In the genomic region with DNA sequence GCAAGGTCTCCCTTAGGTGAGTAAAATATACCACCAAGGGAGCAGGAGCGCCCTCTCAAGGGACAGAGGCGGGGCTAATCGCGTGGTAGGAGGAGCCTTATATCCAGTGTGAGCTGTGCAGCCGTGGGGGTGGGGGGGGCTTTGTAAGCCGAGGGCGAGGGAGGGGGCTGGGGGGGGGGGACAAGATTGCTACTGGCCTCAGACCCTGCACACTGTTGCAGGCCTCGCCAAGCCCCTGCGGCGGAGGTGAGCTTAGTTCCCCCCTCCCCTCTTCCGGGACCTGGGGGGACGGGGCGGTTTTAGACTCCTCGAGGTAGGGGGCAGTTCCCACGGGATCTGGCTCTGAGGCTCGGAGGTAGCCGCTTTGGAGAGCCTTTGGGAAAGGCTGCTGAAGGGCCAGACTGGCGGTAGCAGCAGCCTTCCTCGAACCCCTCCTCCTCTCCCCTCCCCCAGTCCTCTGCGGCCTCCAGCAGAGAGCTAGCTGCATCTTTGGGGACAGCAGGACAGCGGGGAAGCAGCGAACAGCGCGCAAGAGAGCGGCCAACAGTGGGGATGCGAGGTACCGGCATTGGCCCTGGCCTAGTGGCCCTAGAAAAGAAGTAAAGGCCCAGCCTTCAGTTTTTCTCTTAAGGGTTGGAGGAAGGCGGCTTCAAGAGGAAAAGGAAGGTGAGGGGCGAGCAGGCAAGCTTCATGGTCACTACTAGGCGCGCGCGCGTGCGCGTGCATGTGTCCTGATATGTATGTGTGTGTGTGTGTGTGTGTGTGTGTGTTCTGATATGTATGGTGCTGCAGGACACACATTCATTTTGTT, we compare ENCODE assay signal across 8 mouse cellular contexts. TPM values are rescaled to one million over a fixed set of nuclear protein-coding genes. Genes with fewer than 3 reads are reported as not detected.
DNase-seq lines count a peak whose midpoint lies in the region; ATAC-seq and TF ChIP-seq lines count a peak whose summit lies in the region.

TSS of gene Huwe1 (plus strand) at position 107 of the 811 bp plus-strand sequence.

- peak within 1 kb of the TSS; percentile 95 for H3K27ac ChIP-seq in forebrain, embryonic 13.5 days
- peak within 1 kb of the TSS; percentile 93 for H3K27ac ChIP-seq in heart, postnatal 0 days (ENCODE audit: low read depth)
- H3K27ac ChIP-seq in liver, embryonic 16.5 days (ENCODE audit: low read length): peak within 1 kb of the TSS; percentile 75
- H3K27ac ChIP-seq in neural tube, embryonic 13.5 days (replicated peaks): peak within 1 kb of the TSS; percentile 93

- peak within 1 kb of the TSS; percentile 82 for H3K4me3 ChIP-seq in E14TG2a.4 (replicated peaks; ENCODE audit: low read length)
- H3K4me3 ChIP-seq in forebrain, embryonic 13.5 days: peak within 1 kb of the TSS; percentile 55
- peak within 1 kb of the TSS; percentile 75 for H3K4me3 ChIP-seq in heart, postnatal 0 days (ENCODE audit: low read depth, low read length)
- H3K4me3 ChIP-seq in liver, embryonic 16.5 days (ENCODE audit: low read depth, low read length): peak within 1 kb of the TSS; percentile 69
- peak within 1 kb of the TSS; percentile 49 for H3K4me3 ChIP-seq in neural tube, embryonic 13.5 days

- TF ChIP-seq CTCF in E14TG2a.4 (conservative IDR thresholded peaks at IDR 0.05; ENCODE audit: low read length): no peak
- peak; percentile 20; the same call in 1 of the 2 replicates for TF ChIP-seq CTCF in heart, postnatal 0 days (IDR thresholded peaks at IDR 0.05; ENCODE audit: low read depth)

- no peaks in the 10 kb centered on the region for H3K9me3 ChIP-seq in E14TG2a.4 (ENCODE audit: low read length)
- no peaks in the 10 kb centered on the region for H3K9me3 ChIP-seq in forebrain, embryonic 13.5 days (replicated peaks)
- no peaks in the 10 kb centered on the region for H3K9me3 ChIP-seq in heart, postnatal 0 days (replicated peaks; ENCODE audit: control insufficient read depth, low read length)
- H3K9me3 ChIP-seq in liver, embryonic 16.5 days (replicated peaks; ENCODE audit: control insufficient read depth, low read length): no peaks in the 10 kb centered on the region
- no peaks in the 10 kb centered on the region for H3K9me3 ChIP-seq in neural tube, embryonic 13.5 days

- 0 out of 2 replicates have a peak, but pooled peaks cover 4% of the 10 kb centered on the region for H3K36me3 ChIP-seq in E14TG2a.4 (ENCODE audit: insufficient read depth, low read length)
- H3K36me3 ChIP-seq in forebrain, embryonic 13.5 days (ENCODE audit: poor library complexity, severe bottlenecking): 0 out of 2 replicates have a peak, but pooled peaks cover 2% of the 10 kb centered on the region
- H3K36me3 ChIP-seq in heart, postnatal 0 days (replicated peaks; ENCODE audit: control insufficient read depth, insufficient read depth, low read length): no peaks in the 10 kb centered on the region
- H3K36me3 ChIP-seq in liver, embryonic 16.5 days (ENCODE audit: control insufficient read depth, insufficient read depth): no peaks in the 10 kb centered on the region
- H3K36me3 ChIP-seq in neural tube, embryonic 13.5 days: no peaks in the 10 kb centered on the region

- peak; percentile 52 for ATAC-seq in forebrain, embryonic 13.5 days
- ATAC-seq in heart, postnatal 0 days (ENCODE audit: insufficient read depth, low read depth): peak; percentile 34
- peak; percentile 24 for ATAC-seq in liver, embryonic 16.5 days (ENCODE audit: low read depth)
- ATAC-seq in neural tube, embryonic 13.5 days (ENCODE audit: low read depth): peak; percentile 54

- H3K27me3 ChIP-seq in E14TG2a.4 (ENCODE audit: insufficient read depth, low read length): no peaks in the 10 kb centered on the region; the same call in 1 of the 2 replicates
- 0 out of 2 replicates have a peak, but pooled peaks cover 4% of the 10 kb centered on the region for H3K27me3 ChIP-seq in forebrain, embryonic 13.5 days
- no peaks in the 10 kb centered on the region for H3K27me3 ChIP-seq in heart, postnatal 0 days (ENCODE audit: control insufficient read depth, insufficient read depth, low read length)
- no peaks in the 10 kb centered on the region for H3K27me3 ChIP-seq in liver, embryonic 16.5 days (ENCODE audit: control insufficient read depth, insufficient read depth, low read depth, low read length)
- peaks cover 16% of the 10 kb centered on the region for H3K27me3 ChIP-seq in neural tube, embryonic 13.5 days

- H3K4me1 ChIP-seq in E14TG2a.4 (replicated peaks; ENCODE audit: low read depth, low read length): peaks cover 8% of the 10 kb centered on the region; the same call in 1 of the 2 replicates
- no peaks in the 10 kb centered on the region for H3K4me1 ChIP-seq in forebrain, embryonic 13.5 days
- H3K4me1 ChIP-seq in heart, postnatal 0 days (ENCODE audit: control insufficient read depth, insufficient read depth): no peaks in the 10 kb centered on the region; the same call in 1 of the 2 replicates
- H3K4me1 ChIP-seq in liver, embryonic 16.5 days (ENCODE audit: control insufficient read depth, low read depth, low read length): peaks cover 2% of the 10 kb centered on the region
- H3K4me1 ChIP-seq in neural tube, embryonic 13.5 days (replicated peaks): peaks cover 11% of the 10 kb centered on the region; the same call in 1 of the 2 replicates

- 20% methylated on average over 30 of the region's 36 CpGs for WGBS in forebrain, embryonic 13.5 days
- WGBS in heart, postnatal 0 days: 14% methylated on average over 30 of the region's 36 CpGs
- WGBS in liver, embryonic 16.5 days (ENCODE audit: insufficient replicate concordance): 14% methylated on average over 36 of the region's 36 CpGs
- WGBS in neural tube, embryonic 13.5 days: 17% methylated on average over 33 of the region's 36 CpGs

- TF ChIP-seq EP300 in heart, postnatal 0 days (IDR thresholded peaks at IDR 0.05; ENCODE audit: low read depth): no peak

- peak within 1 kb of the TSS; percentile 51 for H3K4me2 ChIP-seq in forebrain, embryonic 13.5 days
- H3K4me2 ChIP-seq in heart, postnatal 0 days (ENCODE audit: low read depth, low read length): peak within 1 kb of the TSS; percentile 70
- H3K4me2 ChIP-seq in liver, embryonic 16.5 days (ENCODE audit: low read depth, low read length): peak within 1 kb of the TSS; percentile 72
- peak within 1 kb of the TSS; percentile 51 for H3K4me2 ChIP-seq in neural tube, embryonic 13.5 days

- peak; percentile 50 for DNase-seq in c-Kit-positive CD71-positive TER-119-positive erythroid progenitor cells, embryonic 14.5 days (ENCODE audit: low spot score)
- DNase-seq in heart, postnatal 0 days (ENCODE audit: low spot score): peak; percentile 50
- DNase-seq in kidney, postnatal 36 days: peak; percentile 66 to 86
- DNase-seq in telencephalon, adult 2 months (ENCODE audit: low read depth, low spot score): peak; percentile 41

- peak within 1 kb of the TSS; percentile 78 for H3K9ac ChIP-seq in forebrain, embryonic 13.5 days
- peak within 1 kb of the TSS; percentile 81 for H3K9ac ChIP-seq in heart, postnatal 0 days (replicated peaks; ENCODE audit: low read depth, low read length)
- peak within 1 kb of the TSS; percentile 69 for H3K9ac ChIP-seq in liver, embryonic 16.5 days (ENCODE audit: low read depth, low read length)
- H3K9ac ChIP-seq in neural tube, embryonic 13.5 days: peak within 1 kb of the TSS; percentile 83

RNA-seq across cellular contexts. Expression of gene Huwe1, which starts in this region (rescaled TPM):
- 63.5 and 69.0 TPM in 2 replicates for polyA plus RNA-seq in forebrain, embryonic 13.5 days (2015; fragmentation: Nextera tagmentation; extraction: Ambion mirVana)
- 73.3 and 73.8 TPM in 2 replicates for total RNA-seq in heart, postnatal 0 days (2014; rRNA removed; ENCODE audit: low replicate concordance)
- polyA plus RNA-seq in heart, postnatal 0 days (2015; fragmentation: Nextera tagmentation; extraction: Ambion mirVana): 13.5 and 15.4 TPM in 2 replicates
- 11.5 and 13.3 TPM in 2 replicates for polyA plus RNA-seq in liver, embryonic 16.5 days (2015; fragmentation: Nextera tagmentation; extraction: Ambion mirVana)
- polyA plus RNA-seq in neural tube, embryonic 13.5 days (2015; fragmentation: Nextera tagmentation; extraction: Ambion mirVana): 50.2 and 54.9 TPM in 2 replicates

Comparison
In these comparisons a context has a peak if more than half of its experiments do, and no peak if none do; other contexts are left out.
1. Peak in every context shown above with its lines: DNase-seq, ATAC-seq, H3K4me3 ChIP-seq and H3K27ac ChIP-seq.